Mouse (Mus musculus): ENCODE measurements around the gene Kcns3.
A peak's percentile ranks its signal among the peaks of the same experiment; 100 is the strongest.

The Kcns3 gene

GRCm38 (mm10) chr12:11151015-11151414, at the start of gene Kcns3:
TSS of gene Kcns3 (minus strand) at chr12:11151056.
- DNase-seq (ENCODE audit: low spot score), result no peak

- DNase-seq (ENCODE audit: low spot score), result no peak
Measured at GRCm38 (mm10) chr12:11198551-11198950, 47.7 kb upstream of the Kcns3 start.

GRCm38 (mm10) chr12:11198026-11198425, 47.2 kb upstream of the Kcns3 start:
- DNase-seq (ENCODE audit: low spot score), result no peak

- DNase-seq (ENCODE audit: low spot score), result no peak
Measured at GRCm38 (mm10) chr12:11196830-11197229, 46.0 kb upstream of the Kcns3 start.

GRCm38 (mm10) chr12:11196142-11196597, 45.3 kb upstream of the Kcns3 start:
- DNase-seq (ENCODE audit: low spot score), result no peak

- no peak for DNase-seq (ENCODE audit: low spot score)
Measured at GRCm38 (mm10) chr12:11195031-11195430, 44.2 kb upstream of the Kcns3 start.

GRCm38 (mm10) chr12:11178486-11179154, 27.8 kb upstream of the Kcns3 start:
- DNase-seq (ENCODE audit: low spot score), result peak; percentile 53

GRCm38 (mm10) chr12:11177408-11178394, 26.8 kb upstream of the Kcns3 start:
- no peak for DNase-seq (ENCODE audit: low spot score)

- DNase-seq (ENCODE audit: low spot score), result no peak
Measured at GRCm38 (mm10) chr12:11158670-11159069, 7.8 kb upstream of the Kcns3 start.

GRCm38 (mm10) chr12:11155123-11155522, 4.3 kb upstream of the Kcns3 start:
- no peak for DNase-seq (ENCODE audit: low spot score)

- no peak for DNase-seq (ENCODE audit: low spot score)
Measured at GRCm38 (mm10) chr12:11153587-11153986, 2.7 kb upstream of the Kcns3 start.

- no peak for DNase-seq (ENCODE audit: low spot score)
Measured at GRCm38 (mm10) chr12:11150192-11150935, 492 bp downstream of the Kcns3 start.

- DNase-seq (ENCODE audit: low spot score), result no peak
Measured at GRCm38 (mm10) chr12:11149421-11150191, 1.2 kb downstream of the Kcns3 start.

GRCm38 (mm10) chr12:11149121-11149420, 1.8 kb downstream of the Kcns3 start:
- no peak for DNase-seq (ENCODE audit: low spot score)

- DNase-seq (ENCODE audit: low spot score), result no peak
Measured at GRCm38 (mm10) chr12:11144894-11145293, 6.0 kb downstream of the Kcns3 start.

GRCm38 (mm10) chr12:11132418-11132817, 18.4 kb downstream of the Kcns3 start:
- no peak for DNase-seq (ENCODE audit: low spot score)

- DNase-seq (ENCODE audit: low spot score), result no peak
Measured at GRCm38 (mm10) chr12:11129188-11129587, 21.7 kb downstream of the Kcns3 start.

- no peak for DNase-seq (ENCODE audit: low spot score)
Measured at GRCm38 (mm10) chr12:11126186-11126759, 24.6 kb downstream of the Kcns3 start.

- no peak for DNase-seq (ENCODE audit: low spot score)
Measured at GRCm38 (mm10) chr12:11101565-11101964, 49.3 kb downstream of the Kcns3 start.

- no peak for DNase-seq (ENCODE audit: low spot score)
Measured at GRCm38 (mm10) chr12:11088626-11089372, 62.1 kb downstream of the Kcns3 start.

GRCm38 (mm10) chr12:11086866-11087265, 64.0 kb downstream of the Kcns3 start:
- no peak for DNase-seq (ENCODE audit: low spot score)

Measured in c-Kit-positive CD71-positive TER-119-positive erythroid progenitor cells, embryonic 14.5 days (primary cell).